Mouse (Mus musculus) 416B (cell line): ENCODE results near the gene Gm28230.

Source experiments
- DNase-seq: peaks from one replicate; pipeline ENCODE4 v3.0.0; 2011; ENCODE audit warnings: low read depth

The Gm28230 gene

DNA sequence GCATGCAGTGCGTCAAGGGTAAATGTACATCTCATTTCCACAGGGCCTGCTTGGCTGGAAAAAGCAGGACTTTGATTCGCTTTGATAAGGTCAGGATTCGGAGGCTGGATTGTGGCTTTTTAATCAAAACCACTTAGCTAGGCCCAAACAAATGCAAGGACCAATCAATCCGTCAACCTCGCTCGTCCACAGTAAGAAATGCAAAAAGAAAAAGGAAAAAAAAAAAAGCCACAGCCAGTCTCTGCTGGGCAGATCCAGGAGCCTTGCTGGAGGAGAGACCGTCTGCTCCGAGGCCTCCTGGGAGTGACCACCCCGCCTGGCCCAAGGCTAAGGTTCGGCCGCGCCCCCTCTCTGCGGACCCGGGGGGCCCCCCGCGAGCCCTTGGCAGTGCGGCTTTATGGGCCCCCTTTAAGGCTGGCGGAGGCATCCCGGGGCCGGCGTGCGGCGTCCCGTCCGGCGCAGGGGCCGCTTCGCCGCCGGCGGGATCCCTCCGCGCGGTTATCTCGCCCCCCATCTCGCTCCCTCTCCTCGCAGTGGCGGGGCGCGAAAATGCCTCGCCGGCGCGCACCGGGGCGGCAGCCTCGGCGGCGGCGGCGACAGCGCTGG lies 22.0 kb upstream of the Gm28230 start, which contains the start of gene Hoxd8:
TSS of gene Hoxd8 (plus strand) at position 223 of the 606 bp plus-strand sequence.
- DNase-seq = no peak

DNA sequence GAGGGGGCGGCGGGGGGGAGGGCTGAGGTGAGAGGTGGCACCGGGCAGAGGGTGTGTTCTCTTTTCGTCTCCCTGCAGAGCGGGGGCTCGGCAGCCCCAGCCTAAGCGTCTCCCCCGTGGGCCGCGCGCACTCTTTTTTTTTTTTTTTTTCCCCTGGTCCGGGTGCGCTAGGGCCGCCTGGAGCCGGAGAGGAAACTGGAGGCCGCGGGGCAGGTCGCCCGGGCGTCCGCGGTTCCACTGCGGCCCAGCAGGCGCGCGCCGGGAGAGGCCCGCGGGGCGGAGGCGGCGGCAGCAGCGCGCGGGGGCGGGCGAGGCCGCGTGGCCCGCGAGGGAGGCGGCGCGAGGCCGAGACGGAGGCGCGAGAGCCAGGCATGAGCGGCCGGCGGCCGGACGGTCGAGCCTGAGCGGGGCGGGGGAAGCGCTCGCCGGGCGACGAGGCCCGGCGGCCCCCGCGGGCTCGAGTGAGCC lies 21.5 kb upstream of the Gm28230 start:
- no peak for DNase-seq

DNA sequence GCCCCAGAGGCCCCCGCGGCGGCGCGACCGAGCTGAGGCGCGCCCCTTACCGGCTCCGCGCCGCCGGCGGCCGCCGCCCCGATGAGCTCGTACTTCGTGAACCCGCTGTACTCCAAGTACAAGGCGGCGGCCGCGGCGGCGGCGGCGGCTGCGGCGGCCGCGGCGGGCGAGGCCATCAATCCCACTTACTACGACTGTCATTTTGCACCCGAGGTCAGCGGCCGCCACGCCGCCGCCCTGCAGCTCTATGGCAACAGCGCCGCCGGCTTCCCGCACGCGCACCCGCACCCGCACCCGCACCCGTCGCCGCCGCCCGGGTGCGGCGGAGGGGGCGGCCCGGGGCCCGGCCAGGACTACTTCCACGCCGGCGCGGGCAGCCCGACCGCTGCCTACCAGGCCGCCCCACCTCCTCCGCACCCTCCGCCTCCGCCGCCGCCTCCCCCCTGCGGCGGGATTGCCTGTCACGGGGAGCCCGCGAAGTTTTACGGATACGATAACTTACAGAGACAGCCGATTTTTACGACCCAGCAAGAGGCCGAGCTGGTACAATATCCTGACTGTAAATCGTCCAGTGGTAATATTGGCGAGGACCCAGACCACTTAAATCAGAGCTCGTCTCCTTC lies 20.9 kb upstream of the Gm28230 start:
- DNase-seq = no peak

- DNase-seq = no peak
Observed at GRCm38 (mm10) chr2:74706393-74706960, 20.1 kb upstream of the Gm28230 start.

GRCm38 (mm10) chr2:74707599-74707998 lies 18.9 kb upstream of the Gm28230 start:
- DNase-seq = no peak

- no peak for DNase-seq
Observed at GRCm38 (mm10) chr2:74708676-74709075, 17.9 kb upstream of the Gm28230 start.

DNA sequence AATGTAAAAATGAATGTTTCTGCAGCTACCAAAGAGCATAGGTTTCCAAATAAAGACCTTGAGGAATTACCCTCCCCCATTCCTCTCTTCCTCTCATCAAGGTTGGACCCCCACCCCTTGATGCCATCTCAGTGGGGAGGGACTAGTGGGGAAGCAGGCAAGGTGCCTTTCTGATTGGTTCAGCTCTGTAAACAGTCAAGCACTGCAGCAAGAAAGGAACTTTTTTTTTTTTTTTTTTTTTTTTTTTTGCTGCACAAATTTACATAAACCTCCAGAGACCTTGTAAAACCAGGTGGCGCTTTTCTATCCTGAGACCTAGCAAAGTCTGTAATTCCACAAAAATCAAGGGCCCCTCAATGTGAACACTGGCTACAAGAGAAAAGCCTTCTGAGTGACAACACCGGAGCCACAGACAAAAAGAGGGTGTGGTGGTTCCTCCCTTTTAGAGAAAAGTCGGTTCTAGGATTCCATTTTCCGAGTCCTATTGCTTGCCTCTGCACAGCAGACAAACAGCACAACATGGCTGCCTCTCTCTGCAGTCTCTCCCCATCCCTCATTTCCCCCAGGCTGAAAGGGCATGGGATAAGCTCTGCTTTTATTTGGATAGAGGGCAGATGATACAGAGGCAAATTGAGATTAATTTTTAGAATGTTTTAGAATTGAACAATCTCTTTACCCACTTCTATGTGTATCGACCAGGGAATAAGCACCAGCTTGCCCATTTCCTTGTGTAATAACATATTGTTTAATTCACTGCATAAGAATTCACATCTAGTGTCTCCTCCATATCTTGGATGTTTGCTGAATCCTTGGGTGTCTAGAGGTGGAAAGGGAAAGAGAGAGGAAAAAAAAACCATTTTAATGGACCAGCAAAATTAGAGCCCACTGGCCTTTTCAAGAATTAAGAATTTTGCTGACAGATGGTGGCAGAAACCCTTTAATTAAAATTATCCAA lies 16.8 kb upstream of the Gm28230 start:
- no peak for DNase-seq

DNA sequence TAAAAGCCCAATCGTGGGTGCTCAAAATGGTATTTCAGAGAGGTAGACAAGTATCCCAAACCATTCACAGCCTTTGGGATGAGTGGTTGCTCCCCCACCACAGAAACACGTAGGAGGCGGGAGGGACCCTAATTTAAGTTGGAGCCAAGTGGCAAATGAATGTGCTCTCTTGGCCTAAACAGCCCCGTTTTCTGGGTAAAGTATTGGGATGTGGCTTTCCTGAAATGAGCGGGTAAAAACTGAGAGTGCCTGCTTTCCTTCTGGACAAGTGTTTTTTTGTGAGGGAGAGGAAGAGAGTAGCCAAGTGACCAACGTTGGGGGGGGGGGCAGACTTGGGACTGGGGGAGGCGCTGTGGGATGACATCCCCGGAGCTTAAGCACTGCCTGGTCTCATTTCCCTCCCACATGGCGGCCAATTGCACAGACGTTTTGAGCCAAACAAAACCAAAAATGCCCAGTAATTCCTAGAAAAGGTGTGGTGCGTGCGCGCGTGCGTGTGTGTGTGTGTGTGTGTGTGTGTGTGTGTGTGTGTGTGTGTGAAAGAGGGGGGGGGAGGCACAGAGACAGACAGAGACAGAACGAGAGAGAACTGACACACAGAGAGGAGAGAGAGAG lies 15.5 kb upstream of the Gm28230 start:
- DNase-seq = no peak

DNA sequence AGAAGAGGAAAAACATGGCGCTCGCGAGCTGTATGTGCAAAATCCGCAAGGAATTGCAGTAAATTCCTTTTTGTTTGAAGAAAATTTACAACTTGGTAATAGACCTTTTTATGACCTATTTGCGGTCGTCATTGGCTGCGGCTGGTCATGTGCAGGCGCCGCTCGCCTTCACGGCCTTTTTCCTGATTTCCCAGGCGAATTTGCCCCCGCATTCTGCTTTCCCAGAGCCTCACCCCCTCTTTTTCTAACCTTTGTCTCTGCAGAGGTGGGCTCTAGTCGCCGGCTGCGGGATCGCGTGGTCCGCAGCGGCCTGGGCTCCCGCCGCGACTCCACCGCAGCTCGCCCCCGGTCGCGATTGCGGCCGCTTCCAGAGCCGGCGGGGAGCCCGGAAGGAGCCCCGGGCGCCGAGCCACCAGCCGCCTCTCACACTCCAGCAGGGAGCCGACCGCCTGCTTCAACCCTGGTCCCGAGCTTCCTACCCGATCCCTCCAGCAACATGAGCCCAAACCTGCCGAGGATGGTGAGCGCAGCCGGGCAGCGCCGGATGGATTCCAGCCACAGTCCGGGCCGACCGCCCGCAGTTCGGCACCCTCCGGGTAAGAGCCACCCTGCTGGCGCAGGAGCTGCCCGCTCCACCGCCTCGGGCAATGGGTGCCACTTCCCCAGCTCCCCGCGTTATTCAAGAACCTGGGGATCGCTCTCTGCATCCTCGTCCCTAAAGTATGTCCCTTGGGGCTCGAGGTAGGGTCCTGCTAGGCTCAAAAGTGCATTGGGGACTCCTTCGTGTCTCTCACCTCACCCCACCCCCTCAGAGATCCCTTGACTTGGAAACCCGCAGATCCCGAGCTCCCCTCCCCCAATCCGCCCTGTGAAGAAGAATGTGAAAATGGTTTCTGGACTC lies 14.6 kb upstream of the Gm28230 start, which contains the start of the genes Hoxd3 and Hoxd4:
TSS of gene Hoxd3 (plus strand) at position 207 of the 901 bp plus-strand sequence.
TSS of gene Hoxd4 (plus strand) at position 209 of the 901 bp plus-strand sequence.
- DNase-seq = no peak

DNA sequence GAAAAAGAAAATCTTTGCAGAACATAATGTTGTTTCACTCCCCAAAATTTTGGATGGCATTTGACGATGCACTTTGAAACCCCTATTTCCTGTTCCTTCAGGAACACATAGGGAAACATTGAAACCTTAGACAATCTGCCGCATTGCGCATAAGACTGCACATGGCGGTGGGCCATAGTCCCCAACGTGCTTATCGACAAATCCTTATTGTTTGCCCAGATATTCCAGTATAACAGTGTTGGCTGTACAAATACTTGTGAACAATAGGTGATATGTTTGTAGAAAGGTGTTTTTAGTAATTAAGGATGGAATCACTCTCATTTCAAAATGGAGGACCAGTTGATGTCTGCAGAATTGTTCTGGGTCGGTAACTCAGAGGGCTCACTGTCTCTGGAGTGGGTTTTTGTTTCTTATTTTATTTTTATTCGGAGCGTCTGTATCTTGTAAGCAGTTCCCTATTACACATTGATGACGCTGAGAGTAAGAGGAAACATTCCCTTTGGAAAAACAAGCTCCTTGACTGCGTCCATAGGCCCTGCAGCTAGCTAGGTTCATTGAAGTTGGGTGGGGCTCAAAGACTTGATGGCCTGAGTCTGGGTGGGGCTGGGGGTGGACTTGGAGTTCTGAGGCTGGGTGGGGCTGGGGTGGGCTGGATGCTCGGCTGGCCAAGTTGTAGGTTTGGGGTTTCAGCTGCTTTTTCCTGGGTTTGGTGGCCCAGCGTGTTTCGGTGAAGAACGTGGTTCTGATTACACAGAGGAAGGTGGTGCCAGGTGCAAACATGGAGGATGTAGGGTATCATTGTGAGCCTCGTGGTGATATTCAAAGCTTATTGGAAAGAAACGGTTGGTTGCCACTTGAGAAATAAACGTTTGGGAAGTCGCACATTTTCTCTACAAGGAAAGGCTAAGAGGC lies 13.0 kb upstream of the Gm28230 start:
- no peak for DNase-seq

GRCm38 (mm10) chr2:74714156-74714789 lies 12.3 kb upstream of the Gm28230 start:
- no peak for DNase-seq

DNA sequence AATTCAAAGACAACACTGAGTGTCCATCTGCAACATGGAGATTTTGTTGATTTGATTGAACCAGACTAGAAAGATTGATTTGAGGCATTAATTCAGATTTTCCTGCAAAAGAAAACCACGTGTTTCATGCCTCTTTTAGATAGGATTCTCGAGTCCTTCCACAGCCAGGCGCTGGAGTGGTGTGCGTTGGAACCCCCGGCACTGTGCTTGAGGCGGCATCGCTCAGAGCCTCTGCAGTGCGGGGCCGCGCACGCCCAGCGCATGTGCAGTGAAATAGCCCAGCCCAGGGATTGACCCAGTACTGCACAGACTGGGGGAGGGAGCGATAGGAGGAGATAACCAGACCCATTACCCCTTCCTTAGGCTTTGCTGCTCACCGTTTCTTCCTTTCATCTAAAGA lies 11.6 kb upstream of the Gm28230 start:
- no peak for DNase-seq

GRCm38 (mm10) chr2:74715504-74716241 lies 10.9 kb upstream of the Gm28230 start:
- peak; percentile 85 for DNase-seq

DNA sequence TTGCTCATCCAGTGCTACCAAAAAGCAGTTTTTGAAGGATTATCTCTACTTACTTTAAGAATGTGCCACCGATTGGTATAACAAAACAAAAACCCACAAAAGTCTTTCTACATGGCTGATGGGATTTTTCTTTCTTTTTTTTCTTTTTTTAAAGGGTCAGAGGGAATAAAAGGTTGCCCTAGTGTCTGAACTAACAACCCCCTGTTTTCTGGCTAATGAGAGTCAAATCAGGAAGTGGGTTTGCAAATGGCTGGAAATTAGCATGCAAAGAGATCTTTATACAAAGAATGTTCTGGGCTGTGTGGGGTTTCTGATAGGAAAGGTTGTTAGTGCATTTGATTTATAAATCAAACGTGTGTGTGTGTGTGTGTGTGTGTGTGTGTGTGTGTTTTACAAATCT lies 6.1 kb upstream of the Gm28230 start:
- no peak for DNase-seq

GRCm38 (mm10) chr2:74720955-74721491 lies 5.5 kb upstream of the Gm28230 start:
- no peak for DNase-seq

DNA sequence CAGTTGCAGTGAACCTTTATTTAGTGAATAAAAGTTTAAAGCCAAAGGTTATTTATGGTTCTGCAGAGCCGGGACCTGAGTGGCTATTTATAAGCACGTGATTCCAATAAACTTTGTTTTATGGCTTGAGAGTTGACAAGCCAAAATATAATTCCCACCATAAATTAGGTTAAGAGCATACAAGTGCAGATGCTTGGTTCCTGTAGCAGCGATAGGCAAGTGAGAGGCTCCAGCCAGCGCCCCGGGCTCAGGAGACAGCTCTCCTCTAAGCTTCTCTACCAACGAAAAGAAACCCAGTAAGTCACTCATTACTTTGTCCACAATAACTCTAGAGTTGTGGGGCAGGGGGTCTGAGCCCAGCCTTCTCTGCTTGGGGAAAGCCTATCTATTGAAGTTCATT lies 4.6 kb upstream of the Gm28230 start:
- DNase-seq = no peak

- DNase-seq = no peak
Observed at GRCm38 (mm10) chr2:74722949-74723348, 3.6 kb upstream of the Gm28230 start.
